Mouse (Mus musculus): ENCODE data around the gene Sycn.

The Sycn gene

DNA sequence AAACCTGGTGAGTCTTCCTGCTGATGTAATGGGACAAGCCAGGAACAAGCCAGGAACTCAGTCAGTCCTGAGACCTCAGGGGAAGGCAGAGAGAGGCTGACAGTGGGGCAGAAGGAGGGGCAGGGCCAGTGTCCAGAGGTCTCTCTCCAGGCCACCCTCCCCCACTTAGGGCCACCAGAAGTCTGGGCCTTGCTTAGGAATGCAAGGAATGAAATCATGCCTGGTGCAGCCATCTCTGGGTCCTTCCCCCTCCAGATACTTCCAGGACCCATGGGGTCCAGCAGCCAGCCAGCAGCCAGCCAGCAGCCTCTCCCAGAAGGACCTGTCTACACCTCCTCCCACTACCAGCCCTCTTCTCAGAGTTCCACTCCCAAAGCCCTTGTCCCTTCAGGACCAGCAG is 47.0 kb downstream of the Sycn start:
- no peak for DNase-seq
